Mouse (Mus musculus): ENCODE measurements at regions not wholly inside any gene's neighbourhood (a gene's known extent, or its start where the extent isn't known, plus 50 kb on each side); places are given as distances from the start of the nearest gene placed in this dataset.

- Histone ChIP-seq H3K9me3 (replicated peaks; ENCODE audit: control insufficient read depth, low read length) (no peaks in the 10 kb centered on the region), H3K4me3 (ENCODE audit: low read depth, low read length) (no peak overlapping the region), H3K27me3 (replicated peaks; ENCODE audit: control insufficient read depth, insufficient read depth, low read length) (no peaks in the 10 kb centered on the region), H3K27ac (ENCODE audit: low read depth, low read length) (no peak overlapping the region), H3K36me3 (ENCODE audit: control insufficient read depth, insufficient read depth, low read length) (no peaks in the 10 kb centered on the region), H3K4me1 (ENCODE audit: control insufficient read depth, insufficient read depth, low read length) (no peaks in the 10 kb centered on the region), H3K4me2 (ENCODE audit: low read length) (no peak overlapping the region), H3K9ac (ENCODE audit: low read length) (no peak overlapping the region)
- ATAC-seq (no peak), DNase-seq (ENCODE audit: low spot score) (no peak)
- WGBS, result 37% methylated on average over 6 of the region's 6 CpGs
Observed at GRCm38 (mm10) chr17:44336842-44337241, 148.5 kb downstream of the Clic5 start.

- DNase-seq (ENCODE audit: low spot score) (no peak), ATAC-seq (no peak)
- H3K4me3 ChIP-seq (ENCODE audit: low read depth, low read length), result no peak overlapping the region
- H3K4me2 ChIP-seq (ENCODE audit: low read length), result no peak overlapping the region
- H3K9ac ChIP-seq (ENCODE audit: low read length), result no peak overlapping the region
- 87% methylated on average over 5 of the region's 5 CpGs for WGBS
- no peak overlapping the region for H3K27ac ChIP-seq (ENCODE audit: low read depth, low read length)
- no peaks in the 10 kb centered on the region for H3K27me3 ChIP-seq (replicated peaks; ENCODE audit: control insufficient read depth, insufficient read depth, low read length)
- H3K36me3 ChIP-seq (ENCODE audit: control insufficient read depth, insufficient read depth, low read length), result no peaks in the 10 kb centered on the region
- H3K9me3 ChIP-seq (replicated peaks; ENCODE audit: control insufficient read depth, low read length), result no peaks in the 10 kb centered on the region
- no peaks in the 10 kb centered on the region for H3K4me1 ChIP-seq (ENCODE audit: control insufficient read depth, insufficient read depth, low read length)
Observed at GRCm38 (mm10) chr17:44337253-44337652, 148.9 kb downstream of the Clic5 start.

GRCm38 (mm10) chr17:44344542-44344941 lies 156.2 kb downstream of the Clic5 start:
- H3K4me1 ChIP-seq (ENCODE audit: control insufficient read depth, insufficient read depth, low read length), result no peaks in the 10 kb centered on the region
- no peak overlapping the region for H3K4me2 ChIP-seq (ENCODE audit: low read length)
- ATAC-seq (no peak), DNase-seq (ENCODE audit: low spot score) (no peak)
- no peaks in the 10 kb centered on the region for H3K36me3 ChIP-seq (ENCODE audit: control insufficient read depth, insufficient read depth, low read length)
- H3K9ac ChIP-seq (ENCODE audit: low read length), result no peak overlapping the region
- H3K9me3 ChIP-seq (replicated peaks; ENCODE audit: control insufficient read depth, low read length), result no peaks in the 10 kb centered on the region
- H3K27me3 ChIP-seq (replicated peaks; ENCODE audit: control insufficient read depth, insufficient read depth, low read length), result no peaks in the 10 kb centered on the region
- no peak overlapping the region for H3K4me3 ChIP-seq (ENCODE audit: low read depth, low read length)
- 89% methylated on average over 2 of the region's 2 CpGs for WGBS
- H3K27ac ChIP-seq (ENCODE audit: low read depth, low read length), result no peak overlapping the region

GRCm38 (mm10) chr17:44345374-44345773 lies 157.0 kb downstream of the Clic5 start:
- WGBS, result 90% methylated on average over 2 of the region's 2 CpGs
- Histone ChIP-seq H3K9me3 (replicated peaks; ENCODE audit: control insufficient read depth, low read length) (no peaks in the 10 kb centered on the region), H3K27ac (ENCODE audit: low read depth, low read length) (no peak overlapping the region), H3K4me2 (ENCODE audit: low read length) (no peak overlapping the region), H3K4me3 (ENCODE audit: low read depth, low read length) (no peak overlapping the region), H3K4me1 (ENCODE audit: control insufficient read depth, insufficient read depth, low read length) (no peaks in the 10 kb centered on the region), H3K36me3 (ENCODE audit: control insufficient read depth, insufficient read depth, low read length) (no peaks in the 10 kb centered on the region), H3K9ac (ENCODE audit: low read length) (no peak overlapping the region), H3K27me3 (replicated peaks; ENCODE audit: control insufficient read depth, insufficient read depth, low read length) (no peaks in the 10 kb centered on the region)
- DNase-seq (ENCODE audit: low spot score), result no peak
- no peak for ATAC-seq

- DNase-seq (ENCODE audit: low spot score), result peak; percentile 42
Observed at GRCm38 (mm10) chr17:44350201-44350948, 162.0 kb downstream of the Clic5 start.

GRCm38 (mm10) chr17:44350949-44351244 lies 162.5 kb downstream of the Clic5 start:
- no peak for DNase-seq (ENCODE audit: low spot score)
- Histone ChIP-seq H3K36me3 (ENCODE audit: control insufficient read depth, insufficient read depth, low read length) (no peaks in the 10 kb centered on the region), H3K9me3 (replicated peaks; ENCODE audit: control insufficient read depth, low read length) (no peaks in the 10 kb centered on the region), H3K9ac (ENCODE audit: low read length) (no peak overlapping the region), H3K27ac (ENCODE audit: low read depth, low read length) (no peak overlapping the region), H3K27me3 (replicated peaks; ENCODE audit: control insufficient read depth, insufficient read depth, low read length) (no peaks in the 10 kb centered on the region), H3K4me2 (ENCODE audit: low read length) (no peak overlapping the region), H3K4me1 (ENCODE audit: control insufficient read depth, insufficient read depth, low read length) (no peaks in the 10 kb centered on the region; the same call in 1 of the 2 replicates), H3K4me3 (ENCODE audit: low read depth, low read length) (no peak overlapping the region)
- ATAC-seq, result peak; percentile 36; the same call in 1 of the 2 replicates
- 83% methylated on average over 4 of the region's 4 CpGs for WGBS

More at GRCm38 (mm10) chr17:44350201-44350948, 162.0 kb downstream of the Clic5 start:
- Histone ChIP-seq H3K9me3 (replicated peaks; ENCODE audit: control insufficient read depth, low read length) (no peaks in the 10 kb centered on the region), H3K4me3 (ENCODE audit: low read depth, low read length) (no peak overlapping the region), H3K27me3 (replicated peaks; ENCODE audit: control insufficient read depth, insufficient read depth, low read length) (no peaks in the 10 kb centered on the region), H3K9ac (ENCODE audit: low read length) (no peak overlapping the region), H3K4me2 (ENCODE audit: low read length) (0 out of 2 replicates have a peak overlapping the region, but pooled peaks have one; percentile 5), H3K36me3 (ENCODE audit: control insufficient read depth, insufficient read depth, low read length) (no peaks in the 10 kb centered on the region), H3K27ac (ENCODE audit: low read depth, low read length) (no peak overlapping the region), H3K4me1 (ENCODE audit: control insufficient read depth, insufficient read depth, low read length) (no peaks in the 10 kb centered on the region; the same call in 1 of the 2 replicates)
- 49% methylated on average over 20 of the region's 20 CpGs for WGBS
- no peak; the same call in 1 of the 2 replicates for ATAC-seq

- H3K4me1 ChIP-seq (ENCODE audit: control insufficient read depth, insufficient read depth, low read length), result no peaks in the 10 kb centered on the region; the same call in 1 of the 2 replicates
- no peak overlapping the region for H3K9ac ChIP-seq (ENCODE audit: low read length)
- no peaks in the 10 kb centered on the region for H3K36me3 ChIP-seq (ENCODE audit: control insufficient read depth, insufficient read depth, low read length)
- no peaks in the 10 kb centered on the region for H3K27me3 ChIP-seq (replicated peaks; ENCODE audit: control insufficient read depth, insufficient read depth, low read length)
- WGBS, result 15% methylated on average over 13 of the region's 13 CpGs
- H3K4me3 ChIP-seq (ENCODE audit: low read depth, low read length), result no peak overlapping the region
- H3K4me2 ChIP-seq (ENCODE audit: low read length), result peak overlapping the region; percentile 16; the same call in 1 of the 2 replicates
- DNase-seq (ENCODE audit: low spot score), result peak; percentile 68
- H3K27ac ChIP-seq (ENCODE audit: low read depth, low read length), result no peak overlapping the region
- no peaks in the 10 kb centered on the region for H3K9me3 ChIP-seq (replicated peaks; ENCODE audit: control insufficient read depth, low read length)
- peak; percentile 81 for ATAC-seq
Observed at GRCm38 (mm10) chr17:44351499-44352117, 163.2 kb downstream of the Clic5 start.

- Histone ChIP-seq H3K36me3 (ENCODE audit: control insufficient read depth, insufficient read depth, low read length) (no peaks in the 10 kb centered on the region), H3K27me3 (replicated peaks; ENCODE audit: control insufficient read depth, insufficient read depth, low read length) (no peaks in the 10 kb centered on the region), H3K4me2 (ENCODE audit: low read length) (peak overlapping the region; percentile 16; the same call in 1 of the 2 replicates), H3K9me3 (replicated peaks; ENCODE audit: control insufficient read depth, low read length) (no peaks in the 10 kb centered on the region), H3K27ac (ENCODE audit: low read depth, low read length) (no peak overlapping the region), H3K4me3 (ENCODE audit: low read depth, low read length) (no peak overlapping the region), H3K4me1 (ENCODE audit: control insufficient read depth, insufficient read depth, low read length) (no peaks in the 10 kb centered on the region; the same call in 1 of the 2 replicates), H3K9ac (ENCODE audit: low read length) (no peak overlapping the region)
- WGBS, result 52% methylated on average over 13 of the region's 13 CpGs
- ATAC-seq (peak; percentile 56; the same call in 1 of the 2 replicates), DNase-seq (ENCODE audit: low spot score) (peak; percentile 12)
Observed at GRCm38 (mm10) chr17:44352142-44352541, 163.8 kb downstream of the Clic5 start.

GRCm38 (mm10) chr17:44363111-44363510 lies 174.7 kb downstream of the Clic5 start:
- no peaks in the 10 kb centered on the region for H3K9me3 ChIP-seq (replicated peaks; ENCODE audit: control insufficient read depth, low read length)
- no peak for DNase-seq (ENCODE audit: low spot score)
- H3K27me3 ChIP-seq (replicated peaks; ENCODE audit: control insufficient read depth, insufficient read depth, low read length), result no peaks in the 10 kb centered on the region
- no peak overlapping the region for H3K4me3 ChIP-seq (ENCODE audit: low read depth, low read length)
- no peak overlapping the region for H3K4me2 ChIP-seq (ENCODE audit: low read length)
- no peaks in the 10 kb centered on the region for H3K36me3 ChIP-seq (ENCODE audit: control insufficient read depth, insufficient read depth, low read length)
- WGBS, result 84% methylated on average over 4 of the region's 4 CpGs
- H3K4me1 ChIP-seq (ENCODE audit: control insufficient read depth, insufficient read depth, low read length), result no peaks in the 10 kb centered on the region
- H3K27ac ChIP-seq (ENCODE audit: low read depth, low read length), result no peak overlapping the region
- no peak overlapping the region for H3K9ac ChIP-seq (ENCODE audit: low read length)
- no peak for ATAC-seq
